Mouse (Mus musculus) MEL (cell line): ENCODE measurements at regions not wholly inside any gene's neighbourhood (a gene's known extent, or its start where the extent isn't known, plus 50 kb on each side); places are given as distances from the start of the nearest gene placed in this dataset.
A peak's percentile ranks its signal among the peaks of the same experiment; 100 is the strongest.

ENCODE experiments used
- DNase-seq: peaks from one replicate; pipeline ENCODE4 v3.0.0; 2011; ENCODE audit warnings: low read depth, low spot score
- H3K27ac ChIP-seq: 2 replicates; pipeline ENCODE4 v1.5.1; 2012; ENCODE audit warnings: low read depth, mild to moderate bottlenecking, control low read depth, low read length, moderate library complexity; ENCODE audit not compliant: control insufficient read depth
- H3K27me3 ChIP-seq, 2 experiments: fragments of 150-350 bp in 1 of 2; sonication (generic) in 1 of 2; 2 replicates each; pipeline ENCODE4 v1.6.1; 2012; ENCODE audit warnings: low read length in 2 of 2, mild to moderate bottlenecking in 2 of 2, improper control_type of control experiment in 1 of 2, moderate library complexity in 1 of 2; ENCODE audit not compliant: insufficient read depth in 2 of 2, control insufficient read depth in 1 of 2
- H3K36me3 ChIP-seq, 2 experiments: 2 replicates each; pipeline ENCODE4 v1.6.1; 2012 to 2014; ENCODE audit warnings: low read length in 2 of 2, improper control_type of control experiment in 1 of 2, inconsistent platforms in 1 of 2, mild to moderate bottlenecking in 1 of 2; ENCODE audit not compliant: insufficient read depth in 2 of 2, control insufficient read depth in 1 of 2
- H3K4me1 ChIP-seq, 2 experiments: fragments of 150-350 bp in 1 of 2; sonication (generic) in 1 of 2; 2 replicates each; pipeline ENCODE4 v1.6.1; 2012; ENCODE audit warnings: low read length in 2 of 2, improper control_type of control experiment in 1 of 2, mild to moderate bottlenecking in 1 of 2; ENCODE audit not compliant: insufficient read depth in 2 of 2, control insufficient read depth in 1 of 2
- H3K4me3 ChIP-seq, 2 experiments: fragments of 150-350 bp in 1 of 2; sonication (generic) in 1 of 2; 2 replicates each; pipeline ENCODE4 v1.5.1; 2012; ENCODE audit warnings: low read depth in 2 of 2, low read length in 2 of 2, mild to moderate bottlenecking in 2 of 2, moderate library complexity in 2 of 2, control low read depth in 1 of 2, improper control_type of control experiment in 1 of 2; ENCODE audit not compliant: control insufficient read depth in 1 of 2, insufficient read depth in 1 of 2
- H3K79me2 ChIP-seq: 2 replicates; pipeline ENCODE4 v1.6.1; 2012; ENCODE audit warnings: mild to moderate bottlenecking, low read length, moderate library complexity; ENCODE audit not compliant: control insufficient read depth, poor library complexity, insufficient read depth
- H3K9ac ChIP-seq: 2 replicates; pipeline ENCODE4 v1.6.1; 2012; ENCODE audit warnings: low read depth, mild to moderate bottlenecking, control low read depth, low read length, moderate library complexity; ENCODE audit not compliant: control insufficient read depth, poor library complexity, severe bottlenecking
- H3K9me3 ChIP-seq: fragments of 150-350 bp; sonication (generic); replicated peaks from 2 replicates; pipeline ENCODE4 v1.6.1; 2012; ENCODE audit warnings: mild to moderate bottlenecking, low read length, improper control_type of control experiment, moderate library complexity; ENCODE audit not compliant: insufficient read depth
- BHLHE40 ChIP-seq: IDR thresholded peaks from 2 replicates; pipeline ENCODE4 v1.6.1; 2012; ENCODE audit warnings: low read depth, mild to moderate bottlenecking, inconsistent platforms, low read length, improper control_type of control experiment, borderline replicate concordance
- CHD1 ChIP-seq: IDR thresholded peaks from 2 replicates; pipeline ENCODE4 v1.6.1; 2012; ENCODE audit warnings: low read depth, mild to moderate bottlenecking, inconsistent platforms, low read length, improper control_type of control experiment
- CHD2 ChIP-seq: IDR thresholded peaks from 2 replicates; pipeline ENCODE4 v1.6.1; 2011; ENCODE audit warnings: low read length, improper control_type of control experiment
- E2F4 ChIP-seq: IDR thresholded peaks from 2 replicates; pipeline ENCODE4 v1.6.1; 2011; ENCODE audit warnings: low read depth, low read length, improper control_type of control experiment, borderline replicate concordance
- ELF1 ChIP-seq: IDR thresholded peaks from 2 replicates; pipeline ENCODE4 v1.6.1; 2014; ENCODE audit warnings: low read depth, mild to moderate bottlenecking, inconsistent platforms, low read length, improper control_type of control experiment, moderate library complexity
- EP300 ChIP-seq, 2 experiments: IDR thresholded peaks; 2 replicates each; pipeline ENCODE4 v1.6.1; 2011; ENCODE audit warnings: improper control_type of control experiment in 2 of 2, low read length in 2 of 2, low read depth in 1 of 2, mild to moderate bottlenecking in 1 of 2
- ETS1 ChIP-seq: IDR thresholded peaks from 2 replicates; pipeline ENCODE4 v1.6.1; 2012; ENCODE audit warnings: low read depth, mild to moderate bottlenecking, inconsistent platforms, low read length, improper control_type of control experiment, moderate library complexity
- GATA1 ChIP-seq: IDR thresholded peaks from 2 replicates; pipeline ENCODE4 v1.6.1; 2011; ENCODE audit warnings: low read depth, low read length, improper control_type of control experiment
- HCFC1 ChIP-seq: IDR thresholded peaks from 2 replicates; pipeline ENCODE4 v1.6.1; 2012; ENCODE audit warnings: low read depth, mild to moderate bottlenecking, inconsistent platforms, low read length, improper control_type of control experiment, moderate library complexity
- KAT2A ChIP-seq: conservative IDR thresholded peaks from 2 replicates; pipeline ENCODE4 v1.6.1; 2012; ENCODE audit warnings: low read depth, low read length, improper control_type of control experiment, inconsistent platforms
- MAZ ChIP-seq: IDR thresholded peaks from 2 replicates; pipeline ENCODE4 v1.6.1; 2012; ENCODE audit warnings: low read depth, mild to moderate bottlenecking, inconsistent platforms, low read length, improper control_type of control experiment
- MXI1 ChIP-seq: IDR thresholded peaks from 2 replicates; pipeline ENCODE4 v1.6.1; 2011; ENCODE audit warnings: mild to moderate bottlenecking, low read depth, low read length, improper control_type of control experiment
- MYC ChIP-seq: IDR thresholded peaks from 2 replicates; pipeline ENCODE4 v1.6.1; 2011; ENCODE audit warnings: low read depth, mild to moderate bottlenecking, low read length, improper control_type of control experiment, moderate library complexity
- NELFE ChIP-seq: IDR thresholded peaks from 2 replicates; pipeline ENCODE4 v1.6.1; 2011; ENCODE audit warnings: low read depth, low read length, improper control_type of control experiment
- NRF1 ChIP-seq: IDR thresholded peaks from 2 replicates; pipeline ENCODE4 v1.6.1; 2014; ENCODE audit warnings: low read depth, mild to moderate bottlenecking, inconsistent platforms, low read length, improper control_type of control experiment, moderate library complexity; ENCODE audit not compliant: poor library complexity, insufficient read depth, severe bottlenecking
- POLR2AphosphoS2 ChIP-seq: IDR thresholded peaks from 2 replicates; pipeline ENCODE4 v1.6.1; 2011; ENCODE audit warnings: low read length, improper control_type of control experiment
- POLR2AphosphoS5 ChIP-seq: IDR thresholded peaks from 2 replicates; pipeline ENCODE4 v1.6.1; 2012; ENCODE audit warnings: low read depth, borderline replicate concordance, mild to moderate bottlenecking, inconsistent platforms, low read length, moderate library complexity, mixed read lengths
- RAD21 ChIP-seq: IDR thresholded peaks from 2 replicates; pipeline ENCODE4 v1.6.1; 2011; ENCODE audit warnings: mild to moderate bottlenecking, low read depth, low read length, improper control_type of control experiment
- RCOR1 ChIP-seq: IDR thresholded peaks from 2 replicates; pipeline ENCODE4 v1.6.1; 2012; ENCODE audit warnings: low read depth, mild to moderate bottlenecking, inconsistent platforms, low read length, improper control_type of control experiment
- SIN3A ChIP-seq: IDR thresholded peaks from 2 replicates; pipeline ENCODE4 v1.6.1; 2012; ENCODE audit warnings: low read length, improper control_type of control experiment, inconsistent platforms
- SMC3 ChIP-seq: IDR thresholded peaks from 2 replicates; pipeline ENCODE4 v1.6.1; 2011; ENCODE audit warnings: low read depth, low read length, improper control_type of control experiment
- TBP ChIP-seq: IDR thresholded peaks from 2 replicates; pipeline ENCODE4 v1.8.0; 2011; ENCODE audit warnings: low read depth, low read length, improper control_type of control experiment
- TCF12 ChIP-seq: IDR thresholded peaks from 2 replicates; pipeline ENCODE4 v1.6.1; 2014; ENCODE audit warnings: low read depth, mild to moderate bottlenecking, inconsistent platforms, low read length, improper control_type of control experiment, moderate library complexity
- UBTF ChIP-seq: IDR thresholded peaks from 2 replicates; pipeline ENCODE4 v1.6.1; 2012; ENCODE audit warnings: low read depth, mild to moderate bottlenecking, inconsistent platforms, low read length, improper control_type of control experiment, moderate library complexity, borderline replicate concordance; ENCODE audit not compliant: insufficient read depth
- USF1 ChIP-seq: IDR thresholded peaks from 2 replicates; pipeline ENCODE4 v1.6.1; 2014; ENCODE audit warnings: low read depth, mild to moderate bottlenecking, inconsistent platforms, low read length, improper control_type of control experiment, moderate library complexity
- ZC3H11A ChIP-seq: IDR thresholded peaks from 2 replicates; pipeline ENCODE4 v1.6.1; 2012; ENCODE audit warnings: low read depth, mild to moderate bottlenecking, inconsistent platforms, low read length, improper control_type of control experiment
- ZKSCAN1 ChIP-seq: IDR thresholded peaks from 2 replicates; pipeline ENCODE4 v1.6.1; 2012; ENCODE audit warnings: low read depth, mild to moderate bottlenecking, inconsistent platforms, low read length, improper control_type of control experiment, moderate library complexity

- Histone ChIP-seq H3K9me3 (no peaks in the 10 kb centered on the region), H3K27ac (peak overlapping the region; percentile 52), H3K79me2 (no peaks in the 10 kb centered on the region), H3K9ac (no peak overlapping the region), H3K4me3 (peak overlapping the region; percentile 35 to 44), H3K27me3 (no peaks in the 10 kb centered on the region), H3K36me3 (peaks cover 0 to 15% of the 10 kb centered on the region in 2 experiments; a peak in 2 of 4 replicates), H3K4me1 (peaks cover 2 to 16% of the 10 kb centered on the region in 2 experiments; a peak in 3 of 4 replicates)
- TF ChIP-seq MXI1 = no peak
- no peak for TF ChIP-seq POLR2AphosphoS2
- no peak for TF ChIP-seq NRF1
- no peak for TF ChIP-seq USF1
- TF ChIP-seq UBTF = no peak
- no peak for TF ChIP-seq POLR2AphosphoS5
- TF ChIP-seq EP300 (IDR thresholded peaks at IDR 0.05; ENCODE audit: low read depth in 1 of 2, low read length in 2 of 2) = no peak; a peak in 1 of 4 replicates
- TF ChIP-seq TCF12 = no peak
- no peak for TF ChIP-seq GATA1
- no peak for TF ChIP-seq HCFC1
- no peak for TF ChIP-seq KAT2A
- no peak for TF ChIP-seq E2F4
- TF ChIP-seq BHLHE40 = no peak
- no peak for DNase-seq
Observed at GRCm38 (mm10) chr3:34411915-34412306, 238.3 kb upstream of the Sox2 start.

- H3K4me1 ChIP-seq = peaks cover 2 to 16% of the 10 kb centered on the region in 2 experiments; a peak in 3 of 4 replicates
- H3K36me3 ChIP-seq = peaks cover 0 to 15% of the 10 kb centered on the region in 2 experiments; a peak in 2 of 4 replicates
- H3K9ac ChIP-seq = no peak overlapping the region
- H3K27me3 ChIP-seq = no peaks in the 10 kb centered on the region
- peak overlapping the region; percentile 52 for H3K27ac ChIP-seq
- peak overlapping the region; percentile 35 to 44 for H3K4me3 ChIP-seq
- peak; percentile 93 for DNase-seq
- no peaks in the 10 kb centered on the region for H3K9me3 ChIP-seq
- H3K79me2 ChIP-seq = no peaks in the 10 kb centered on the region
- TF ChIP-seq MAZ = no peak
- TF ChIP-seq CHD1 = no peak
- TF ChIP-seq E2F4 = no peak
- no peak for TF ChIP-seq KAT2A
- no peak for TF ChIP-seq SMC3
- TF ChIP-seq SIN3A = peak; percentile 74
- no peak for TF ChIP-seq POLR2AphosphoS5
- TF ChIP-seq CHD2 = no peak
- TF ChIP-seq ELF1 = no peak
- peak; percentile 80 to 86 for TF ChIP-seq EP300 (IDR thresholded peaks at IDR 0.05; ENCODE audit: low read depth in 1 of 2, low read length in 2 of 2)
- no peak for TF ChIP-seq ZC3H11A
- TF ChIP-seq BHLHE40 = 0 out of 2 replicates have a peak, but pooled peaks have one; percentile 34
- peak; percentile 75 for TF ChIP-seq MXI1
- no peak for TF ChIP-seq NRF1
- no peak for TF ChIP-seq USF1
- peak; percentile 60 for TF ChIP-seq RCOR1
- TF ChIP-seq MYC = no peak
- TF ChIP-seq GATA1 = peak; percentile 74
- no peak for TF ChIP-seq UBTF
- no peak for TF ChIP-seq NELFE
- no peak; the same call in 1 of the 2 replicates for TF ChIP-seq ETS1
- TF ChIP-seq TCF12 = peak; percentile 51; the same call in 1 of the 2 replicates
- TF ChIP-seq TBP = peak; percentile 35; the same call in 1 of the 2 replicates
- TF ChIP-seq RAD21 = no peak
- no peak for TF ChIP-seq ZKSCAN1
Observed at GRCm38 (mm10) chr3:34411142-34411914, 238.9 kb upstream of the Sox2 start.
